Mouse (Mus musculus): ENCODE results near the gene Pawr.
A peak's percentile ranks its signal among the peaks of the same experiment; 100 is the strongest.

Gene Pawr

DNA sequence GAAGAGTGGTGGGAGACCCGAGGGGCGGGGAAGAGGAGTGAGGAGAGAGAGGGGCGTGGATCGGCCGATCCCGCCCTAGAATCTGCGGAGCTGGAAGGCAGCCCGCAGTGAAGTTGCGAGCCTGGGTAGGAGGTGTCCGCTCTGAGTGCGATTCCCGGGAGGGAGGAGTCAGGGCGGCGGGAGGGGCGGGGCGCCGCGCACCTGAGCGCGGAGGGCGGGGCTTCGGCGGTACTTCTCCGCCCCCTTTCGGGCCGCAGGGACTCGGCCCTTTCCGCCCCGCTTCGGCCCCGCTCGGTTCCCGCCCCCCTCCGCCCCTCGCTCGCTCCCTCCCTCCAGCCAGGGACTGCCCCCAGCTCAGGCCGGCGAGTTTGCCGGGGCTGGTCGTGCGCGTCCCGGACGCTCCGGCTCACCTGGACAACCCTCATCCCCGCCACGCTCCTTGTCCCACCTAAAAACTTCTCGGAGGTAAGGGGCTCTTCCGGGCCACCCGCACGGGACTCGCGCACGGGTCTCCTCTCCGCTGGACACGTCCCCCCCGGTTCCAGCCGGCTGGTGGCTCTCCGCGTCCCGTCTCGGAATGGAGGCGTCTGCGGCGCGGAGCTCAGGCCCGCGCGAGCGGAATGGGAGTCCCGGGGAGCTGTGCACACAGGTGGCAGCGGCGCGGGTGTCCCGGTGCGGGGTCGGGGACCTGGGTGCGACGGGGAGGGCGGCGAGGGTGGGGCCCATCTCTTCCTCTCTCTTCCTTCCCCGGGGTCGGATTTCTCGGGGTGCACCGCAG, at the start of gene Pawr:
Pawr (plus strand) TSS at position 338 of the 778 bp plus-strand sequence.
- peak in 1 of 2 experiments; percentile 27 for DNase-seq (ENCODE audit: low spot score in 2 of 2)

GRCm38 (mm10) chr10:108282351-108282750, 49.6 kb upstream of the Pawr start:
- DNase-seq (ENCODE audit: low spot score in 2 of 2), result no peak

- no peak for DNase-seq (ENCODE audit: low spot score in 2 of 2)
Measured at GRCm38 (mm10) chr10:108283418-108283817, 48.5 kb upstream of the Pawr start.

DNA sequence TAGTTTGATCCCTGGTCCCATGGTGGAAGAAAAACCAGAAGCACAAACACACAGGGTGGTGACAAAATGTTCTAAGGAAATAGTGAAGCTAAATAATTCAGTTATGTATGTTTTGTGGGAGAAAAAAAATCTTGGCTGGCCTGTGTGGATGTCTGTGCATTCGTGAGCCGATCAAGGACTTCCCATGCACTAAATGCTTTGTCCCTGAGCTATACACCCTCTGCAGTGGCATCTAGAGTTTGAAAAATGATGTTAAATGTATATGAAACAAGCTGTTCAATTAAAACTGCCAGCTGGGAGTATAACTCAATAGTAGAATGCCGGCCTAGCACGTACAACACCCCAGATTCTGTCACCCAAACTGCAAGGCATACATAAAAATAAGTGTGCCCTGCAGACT, 48.1 kb upstream of the Pawr start:
- DNase-seq (ENCODE audit: low spot score in 2 of 2), result no peak

GRCm38 (mm10) chr10:108284445-108284844, 47.5 kb upstream of the Pawr start:
- DNase-seq (ENCODE audit: low spot score in 2 of 2), result no peak

- no peak for DNase-seq (ENCODE audit: low spot score in 2 of 2)
Measured at GRCm38 (mm10) chr10:108284977-108285376, 46.9 kb upstream of the Pawr start.

DNA sequence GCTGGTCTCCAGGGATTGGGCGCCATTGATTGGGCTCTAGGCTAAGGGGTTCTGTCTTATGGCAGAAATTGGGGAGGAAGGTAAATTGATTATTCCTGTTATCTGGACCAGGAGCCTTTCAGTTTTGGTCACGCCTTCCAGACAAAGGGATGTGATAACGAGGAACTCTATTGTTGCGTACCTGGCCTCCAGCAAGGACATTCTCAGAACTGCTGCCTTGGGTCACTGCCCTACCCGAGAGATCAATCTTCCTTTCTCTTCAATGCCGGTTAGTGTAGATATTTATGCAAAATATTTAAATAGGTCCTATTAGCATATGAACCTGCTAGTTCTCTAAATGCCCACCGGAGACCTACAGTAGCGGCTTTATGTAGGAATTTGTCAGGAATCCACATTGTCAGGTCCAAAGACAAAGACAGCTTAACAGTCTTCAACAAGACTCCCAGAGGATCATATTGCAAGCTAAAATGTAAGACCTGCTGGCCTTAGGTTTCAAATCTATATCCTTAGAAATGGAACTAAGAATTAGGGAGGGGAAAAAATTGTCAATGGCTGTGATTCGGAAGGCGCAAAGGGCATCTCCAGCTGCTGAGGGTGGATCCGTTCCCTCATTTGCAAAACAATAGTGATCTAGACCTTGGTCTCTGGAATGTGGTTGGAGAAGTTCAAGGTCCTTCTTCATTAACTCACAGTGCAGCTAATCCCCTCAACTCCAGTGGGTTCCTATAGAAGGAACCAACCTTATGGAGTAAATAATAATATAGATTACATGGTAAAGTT, 45.1 kb upstream of the Pawr start:
- no peak for DNase-seq (ENCODE audit: low spot score in 2 of 2)

GRCm38 (mm10) chr10:108287438-108287801, 44.5 kb upstream of the Pawr start:
- no peak for DNase-seq (ENCODE audit: low spot score in 2 of 2)

DNA sequence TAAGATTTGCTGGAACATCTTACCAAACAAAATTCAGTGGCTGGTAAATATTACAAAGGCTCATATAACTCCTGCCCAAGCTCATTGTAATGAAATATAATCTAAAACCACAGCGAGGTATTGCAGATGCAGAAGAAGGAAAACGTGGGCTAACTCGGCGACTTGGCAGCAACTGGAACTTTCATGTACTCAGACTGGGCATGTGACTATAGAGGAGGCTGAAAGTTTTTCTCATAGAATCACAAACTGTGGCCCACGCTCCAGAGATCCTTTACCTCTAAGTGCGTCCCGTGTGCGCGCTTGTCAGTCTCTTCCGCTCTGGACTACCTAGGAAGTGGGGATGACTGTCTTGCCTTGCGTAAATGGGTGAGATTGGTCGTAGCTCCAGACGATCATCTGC, 41.9 kb upstream of the Pawr start:
- DNase-seq (ENCODE audit: low spot score in 2 of 2), result no peak

DNA sequence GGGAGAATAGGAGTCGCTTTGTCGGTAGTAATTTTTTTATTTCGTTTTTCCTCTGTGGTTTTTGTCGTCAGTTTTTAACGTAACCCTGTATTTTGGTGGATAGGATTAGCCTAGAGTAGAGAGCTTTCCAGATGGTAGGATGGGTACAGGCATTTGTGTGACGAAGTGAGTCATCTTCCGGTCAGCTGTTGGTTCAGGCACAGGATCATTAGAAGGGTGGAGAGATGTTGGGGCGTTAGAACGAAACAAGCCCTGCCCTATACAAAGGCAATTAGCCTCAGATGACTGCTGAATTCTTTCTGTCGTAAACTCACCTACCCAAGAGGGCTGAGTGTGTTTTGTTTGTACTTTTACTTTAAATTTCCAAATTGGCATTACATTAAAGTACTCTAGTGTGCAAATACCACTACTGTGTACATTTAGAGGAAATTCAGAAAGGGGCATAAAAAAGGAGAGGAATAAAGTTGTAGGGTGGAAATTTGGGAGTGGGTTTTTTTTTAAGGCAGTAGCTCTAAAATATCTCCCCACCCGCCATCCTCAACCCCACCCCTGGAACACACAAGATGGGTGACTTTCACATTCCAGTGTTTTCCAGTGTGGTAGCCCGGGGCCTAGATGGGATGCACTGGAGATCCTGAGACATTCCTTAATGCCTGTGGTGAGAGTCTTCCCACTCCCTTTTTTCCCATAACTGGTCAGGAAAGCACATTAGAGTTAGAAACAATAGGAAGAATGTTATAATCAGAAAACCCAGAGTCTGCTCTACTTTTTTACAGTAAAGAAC, 40.0 kb upstream of the Pawr start:
- no peak for DNase-seq (ENCODE audit: low spot score in 2 of 2)

GRCm38 (mm10) chr10:108292651-108293050, 39.3 kb upstream of the Pawr start:
- DNase-seq (ENCODE audit: low spot score in 2 of 2), result no peak

GRCm38 (mm10) chr10:108293620-108294195, 38.2 kb upstream of the Pawr start:
- no peak for DNase-seq (ENCODE audit: low spot score in 2 of 2)

- DNase-seq (ENCODE audit: low spot score in 2 of 2), result no peak
Measured at GRCm38 (mm10) chr10:108294766-108295165, 37.2 kb upstream of the Pawr start.

DNA sequence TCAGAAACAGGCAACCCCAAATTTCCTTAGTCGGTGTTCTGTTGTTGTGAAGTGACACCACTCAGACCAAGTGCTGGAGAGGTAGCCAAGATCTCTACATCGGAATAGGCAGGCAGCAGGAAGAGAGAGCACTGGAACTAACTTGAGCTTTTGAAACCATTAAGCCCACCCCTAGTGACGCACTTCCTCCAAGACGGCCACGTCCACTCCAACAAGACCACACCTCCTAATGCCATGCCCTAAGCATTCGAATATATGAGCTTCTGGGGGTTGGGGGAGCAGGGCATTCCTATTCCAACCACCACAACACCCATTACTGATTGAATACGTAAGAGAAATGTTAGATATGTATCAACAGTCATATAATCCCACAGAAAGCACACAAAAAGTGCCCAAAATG, 35.5 kb upstream of the Pawr start:
- DNase-seq (ENCODE audit: low spot score in 2 of 2), result no peak

DNA sequence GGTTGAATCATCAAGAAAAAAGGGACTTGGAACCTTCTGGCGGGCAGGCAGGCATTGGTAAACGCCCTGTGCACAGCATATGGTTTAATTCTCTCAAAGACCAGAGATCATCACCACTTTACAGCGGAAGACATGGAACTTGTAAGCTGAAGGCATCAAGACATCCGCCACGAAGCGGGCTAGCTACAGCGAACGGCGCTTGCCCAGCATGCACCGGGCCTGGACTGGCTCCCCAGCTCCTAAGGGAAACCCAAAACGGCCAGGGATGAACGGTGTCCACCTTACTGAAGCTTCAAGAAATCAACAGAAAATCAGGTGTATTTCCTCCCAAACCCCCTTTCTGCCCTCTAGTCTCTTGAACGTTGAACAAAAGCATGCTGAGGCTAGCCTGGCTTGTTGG, 33.7 kb upstream of the Pawr start:
- DNase-seq (ENCODE audit: low spot score in 2 of 2), result no peak

- no peak for DNase-seq (ENCODE audit: low spot score in 2 of 2)
Measured at GRCm38 (mm10) chr10:108298841-108299545, 32.9 kb upstream of the Pawr start.

- DNase-seq (ENCODE audit: low spot score in 2 of 2), result no peak
Measured at GRCm38 (mm10) chr10:108299828-108300227, 32.1 kb upstream of the Pawr start.

GRCm38 (mm10) chr10:108300843-108301242, 31.1 kb upstream of the Pawr start:
- DNase-seq (ENCODE audit: low spot score in 2 of 2), result peak; percentile 42 to 72

DNA sequence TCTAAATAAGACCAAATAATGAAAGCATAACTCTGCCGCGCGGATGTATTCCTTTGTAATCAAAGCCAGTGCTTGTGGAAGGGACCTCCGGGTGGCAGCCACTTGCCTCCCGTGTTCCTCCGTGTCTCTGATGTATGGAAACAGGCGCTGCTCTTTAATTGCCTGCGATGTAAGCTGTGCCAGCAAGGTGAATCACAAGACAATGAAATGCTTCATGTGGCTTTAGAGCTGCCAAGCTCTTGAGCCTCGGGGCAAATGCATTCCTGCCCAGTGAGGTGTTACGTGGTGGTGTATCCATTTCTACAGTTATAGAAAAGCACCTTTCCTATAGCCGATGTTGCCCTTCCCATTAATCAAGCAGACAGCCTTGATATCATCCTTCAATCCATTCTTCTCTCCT, 24.1 kb upstream of the Pawr start:
- no peak for DNase-seq (ENCODE audit: low spot score in 2 of 2)

GRCm38 (mm10) chr10:108310195-108310594, 21.7 kb upstream of the Pawr start:
- no peak for DNase-seq (ENCODE audit: low spot score in 2 of 2)

DNA sequence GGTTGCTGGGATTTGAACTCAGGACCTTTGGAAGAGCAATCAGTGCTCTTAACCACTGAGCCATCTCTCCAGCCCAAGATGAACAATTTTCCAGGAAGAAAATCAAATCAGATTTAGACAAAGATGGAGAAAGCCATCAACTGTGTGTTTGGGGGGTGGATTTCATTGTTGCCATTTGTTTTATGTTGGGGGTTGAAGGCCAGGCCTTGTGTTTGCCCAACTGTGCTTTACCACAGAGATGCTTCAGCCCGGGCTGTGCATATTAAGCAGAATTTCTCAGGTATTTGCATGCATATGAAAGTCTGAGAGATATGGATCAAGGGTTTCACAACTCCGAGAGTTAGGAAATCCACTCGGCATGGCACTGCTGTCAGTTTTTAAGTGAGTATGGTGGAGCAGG, 20.5 kb upstream of the Pawr start:
- DNase-seq (ENCODE audit: low spot score in 2 of 2), result no peak
